9 mouse cellular contexts compared by ENCODE assay signal in genomic region chrX:7922032-7922431, GRCm38 (mm10). TPM values are rescaled to one million over a fixed set of nuclear protein-coding genes. Genes with fewer than 3 reads are reported as not detected.
DNase-seq lines count a peak whose midpoint lies in the region; ATAC-seq and TF ChIP-seq lines count a peak whose summit lies in the region.
"Had no signal": no experiment of that assay in that cellular context is flagged by ENCODE, and none has a peak within 500 bp of the region (broad histone marks: within the 10 kb centered on the region; RNA-seq: fewer than 3 reads in every experiment).

No protein-coding gene starts in this region.

- TF ChIP-seq CTCF in lung, postnatal 0 days (IDR thresholded peaks at IDR 0.05), result no peak
- TF ChIP-seq CTCF in lung, adult 2 months (IDR thresholded peaks at IDR 0.05; ENCODE audit: insufficient read depth, low read length), result no peak

- H3K4me2 ChIP-seq in lung, postnatal 0 days (replicated peaks; ENCODE audit: low read depth, low read length), result peak overlapping the region; percentile 43
- peak overlapping the region; percentile 52 for H3K4me2 ChIP-seq in intestine, embryonic 15.5 days (replicated peaks)
- H3K4me2 ChIP-seq in neural tube, embryonic 13.5 days, result peak overlapping the region; percentile 72

- H3K4me3 ChIP-seq in lung, postnatal 0 days (ENCODE audit: low read depth, low read length), result 0 out of 2 replicates have a peak overlapping the region, but pooled peaks have one; percentile 3
- H3K4me3 ChIP-seq in lung, adult 2 months (replicated peaks; ENCODE audit: extremely low read depth, low read depth, low read length), result no peak overlapping the region
- peak overlapping the region; percentile 23 for H3K4me3 ChIP-seq in intestine, embryonic 15.5 days (replicated peaks)
- peak overlapping the region; percentile 53 for H3K4me3 ChIP-seq in neural tube, embryonic 13.5 days

- ATAC-seq in lung, postnatal 0 days, result 0 out of 2 replicates have a peak, but pooled peaks have one; percentile 16
- peak; percentile 47 for ATAC-seq in intestine, embryonic 15.5 days
- ATAC-seq in neural tube, embryonic 13.5 days (ENCODE audit: low read depth), result 0 out of 2 replicates have a peak, but pooled peaks have one; percentile 7

- H3K9me3 ChIP-seq in lung, postnatal 0 days (ENCODE audit: low read length), result no peaks in the 10 kb centered on the region
- no peaks in the 10 kb centered on the region for H3K9me3 ChIP-seq in intestine, embryonic 15.5 days
- H3K9me3 ChIP-seq in neural tube, embryonic 13.5 days, result no peaks in the 10 kb centered on the region

- H3K27ac ChIP-seq in lung, postnatal 0 days (ENCODE audit: low read length), result no peak overlapping the region
- H3K27ac ChIP-seq in intestine, embryonic 15.5 days, result no peak overlapping the region
- H3K27ac ChIP-seq in neural tube, embryonic 13.5 days (replicated peaks), result peak overlapping the region; percentile 87

- H3K36me3 ChIP-seq in lung, postnatal 0 days (ENCODE audit: insufficient read depth, low read length), result no peaks in the 10 kb centered on the region
- H3K36me3 ChIP-seq in intestine, embryonic 15.5 days, result no peaks in the 10 kb centered on the region
- peaks cover 8% of the 10 kb centered on the region for H3K36me3 ChIP-seq in neural tube, embryonic 13.5 days

- no peak for TF ChIP-seq EP300 in lung, postnatal 0 days (IDR thresholded peaks at IDR 0.05)

- WGBS in lung, postnatal 0 days, result 13% methylated on average over 25 of the region's 48 CpGs
- WGBS in lung, adult 2 months, result 21% methylated on average over 48 of the region's 48 CpGs
- 21% methylated on average over 31 of the region's 48 CpGs for WGBS in intestine, embryonic 15.5 days
- 12% methylated on average over 44 of the region's 48 CpGs for WGBS in neural tube, embryonic 13.5 days

- DNase-seq in cerebellum, adult 18-20 months, result peak; percentile 32 to 51
- DNase-seq in cerebellum, adult 11 months, result no peak
- DNase-seq in lung, postnatal 0 days (ENCODE audit: low spot score), result no peak
- DNase-seq in lung, adult 2 months, result no peak
- DNase-seq in layer of hippocampus, adult 8-10 months (ENCODE audit: low spot score in 2 of 2), result no peak
- DNase-seq in MN1 (ENCODE audit: low spot score), result no peak

- no peaks in the 10 kb centered on the region for H3K4me1 ChIP-seq in lung, postnatal 0 days (ENCODE audit: insufficient read depth, low read depth, low read length)
- no peaks in the 10 kb centered on the region for H3K4me1 ChIP-seq in lung, adult 2 months (ENCODE audit: control insufficient read depth, insufficient read depth, low read length)
- peaks cover 7% of the 10 kb centered on the region; the same call in 1 of the 2 replicates for H3K4me1 ChIP-seq in intestine, embryonic 15.5 days (replicated peaks)
- peaks cover 14% of the 10 kb centered on the region for H3K4me1 ChIP-seq in neural tube, embryonic 13.5 days (replicated peaks)

- H3K9ac ChIP-seq in lung, postnatal 0 days (replicated peaks; ENCODE audit: low read depth), result no peak overlapping the region
- no peak overlapping the region for H3K9ac ChIP-seq in intestine, embryonic 15.5 days
- H3K9ac ChIP-seq in neural tube, embryonic 13.5 days, result peak overlapping the region; percentile 80

- peaks cover 9% of the 10 kb centered on the region; the same call in 1 of the 2 replicates for H3K27me3 ChIP-seq in lung, postnatal 0 days (replicated peaks; ENCODE audit: insufficient read depth, low read length)
- peaks cover 36% of the 10 kb centered on the region for H3K27me3 ChIP-seq in intestine, embryonic 15.5 days (replicated peaks)
- H3K27me3 ChIP-seq in neural tube, embryonic 13.5 days, result peaks cover 32% of the 10 kb centered on the region

- no peak for TF ChIP-seq POLR2A in lung, adult 2 months (IDR thresholded peaks at IDR 0.05; ENCODE audit: borderline replicate concordance, extremely low read depth, low read depth, low read length)

RNA-seq across cellular contexts. Expression of gene Pcsk1n, which starts 2.4 kb away (rescaled TPM):
- polyA plus RNA-seq in lung, postnatal 0 days (2015; fragmentation: Nextera tagmentation; extraction: Ambion mirVana), result 0.15 and 0.17 TPM in 2 replicates
- 0.41 and 0.53 TPM in 2 replicates for polyA plus RNA-seq in lung, adult 2 months (2012; rRNA removed)
- 14.2 and 14.4 TPM in 2 replicates for polyA plus RNA-seq in intestine, embryonic 15.5 days (2015; fragmentation: Nextera tagmentation; extraction: Ambion mirVana)
- 192 and 252 TPM in 2 replicates for polyA plus RNA-seq in neural tube, embryonic 13.5 days (2015; fragmentation: Nextera tagmentation; extraction: Ambion mirVana)
- total RNA-seq in layer of hippocampus, adult 8-10 months (2022), result 100 to 1,000 TPM; 321 to 373 (median 344) TPM

RNA-seq across cellular contexts. Expression of gene Eras, which starts 6.4 kb away (rescaled TPM):
- not detected in 2 replicates for polyA plus RNA-seq in lung, postnatal 0 days (2015; fragmentation: Nextera tagmentation; extraction: Ambion mirVana)
- not detected in 2 replicates for polyA plus RNA-seq in lung, adult 2 months (2012; rRNA removed)
- not detected in 2 replicates for polyA plus RNA-seq in intestine, embryonic 15.5 days (2015; fragmentation: Nextera tagmentation; extraction: Ambion mirVana)
- polyA plus RNA-seq in neural tube, embryonic 13.5 days (2015; fragmentation: Nextera tagmentation; extraction: Ambion mirVana), result 0.24 TPM in 1 of 2 replicates, not detected in the other
- total RNA-seq in layer of hippocampus, adult 8-10 months (2022), result not detected
- polyA plus RNA-seq: spleen, adult 2 months had no signal

RNA-seq across cellular contexts. Expression of gene Gm10490, which starts 12.7 kb away (rescaled TPM):
- not detected in 2 replicates for polyA plus RNA-seq in lung, postnatal 0 days (2015; fragmentation: Nextera tagmentation; extraction: Ambion mirVana)
- polyA plus RNA-seq in lung, adult 2 months (2012; rRNA removed), result not detected in 2 replicates
- not detected in 2 replicates for polyA plus RNA-seq in intestine, embryonic 15.5 days (2015; fragmentation: Nextera tagmentation; extraction: Ambion mirVana)
- not detected in 2 replicates for polyA plus RNA-seq in neural tube, embryonic 13.5 days (2015; fragmentation: Nextera tagmentation; extraction: Ambion mirVana)
- total RNA-seq in layer of hippocampus, adult 8-10 months (2022), result not detected
- polyA plus RNA-seq: spleen, adult 2 months had no signal

RNA-seq across cellular contexts. Expression of gene Gm10491, which starts 14.4 kb away (rescaled TPM):
- not detected in 2 replicates for polyA plus RNA-seq in lung, postnatal 0 days (2015; fragmentation: Nextera tagmentation; extraction: Ambion mirVana)
- not detected in 2 replicates for polyA plus RNA-seq in lung, adult 2 months (2012; rRNA removed)
- not detected in 2 replicates for polyA plus RNA-seq in intestine, embryonic 15.5 days (2015; fragmentation: Nextera tagmentation; extraction: Ambion mirVana)
- not detected in 2 replicates for polyA plus RNA-seq in neural tube, embryonic 13.5 days (2015; fragmentation: Nextera tagmentation; extraction: Ambion mirVana)
- not detected for total RNA-seq in layer of hippocampus, adult 8-10 months (2022)
- polyA plus RNA-seq: spleen, adult 2 months had no signal

RNA-seq across cellular contexts. Expression of gene Timm17b, which starts 22.9 kb away (rescaled TPM):
- 82.3 and 88.9 TPM in 2 replicates for polyA plus RNA-seq in lung, postnatal 0 days (2015; fragmentation: Nextera tagmentation; extraction: Ambion mirVana)
- 31.6 and 34.7 TPM in 2 replicates for polyA plus RNA-seq in lung, adult 2 months (2012; rRNA removed)
- 128 and 131 TPM in 2 replicates for polyA plus RNA-seq in intestine, embryonic 15.5 days (2015; fragmentation: Nextera tagmentation; extraction: Ambion mirVana)
- 150 and 160 TPM in 2 replicates for polyA plus RNA-seq in neural tube, embryonic 13.5 days (2015; fragmentation: Nextera tagmentation; extraction: Ambion mirVana)
- total RNA-seq in layer of hippocampus, adult 8-10 months (2022), result 10 to 100 TPM; 19.6 to 33.3 (median 25.4) TPM

Comparison
In these comparisons a context has a peak if more than half of its experiments do, and no peak if none do; other contexts are left out.
1. DNase-seq: peak in cerebellum, adult 18-20 months (2 of 2); none in cerebellum, adult 11 months (single experiment), lung, postnatal 0 days (single experiment), lung, adult 2 months (single experiment), layer of hippocampus, adult 8-10 months (0 of 2) and MN1 (single experiment).
2. RNA of gene Pcsk1n, which starts 2.4 kb away (polyA plus RNA-seq): 192 to 252 TPM in neural tube, embryonic 13.5 days; 14.2 to 14.4 TPM in intestine, embryonic 15.5 days, 0.41 to 0.53 TPM in lung, adult 2 months and 0.15 to 0.17 TPM in lung, postnatal 0 days; every median in the first group is over 10 times any median in the second.
3. Peak in every context shown above with its lines, with median percentiles within 50 percentile points of each other: ATAC-seq and H3K4me2 ChIP-seq.